Mouse (Mus musculus): ENCODE data around the gene 1700028K03Rik. TPM values are rescaled to one million over a fixed set of nuclear protein-coding genes. Genes with fewer than 3 reads are reported as not detected.

1700028K03Rik gene
- polyA plus RNA-seq (2015; fragmentation: Nextera tagmentation; extraction: Ambion mirVana) = 0.29 and 0.36 TPM in 2 replicates

DNA sequence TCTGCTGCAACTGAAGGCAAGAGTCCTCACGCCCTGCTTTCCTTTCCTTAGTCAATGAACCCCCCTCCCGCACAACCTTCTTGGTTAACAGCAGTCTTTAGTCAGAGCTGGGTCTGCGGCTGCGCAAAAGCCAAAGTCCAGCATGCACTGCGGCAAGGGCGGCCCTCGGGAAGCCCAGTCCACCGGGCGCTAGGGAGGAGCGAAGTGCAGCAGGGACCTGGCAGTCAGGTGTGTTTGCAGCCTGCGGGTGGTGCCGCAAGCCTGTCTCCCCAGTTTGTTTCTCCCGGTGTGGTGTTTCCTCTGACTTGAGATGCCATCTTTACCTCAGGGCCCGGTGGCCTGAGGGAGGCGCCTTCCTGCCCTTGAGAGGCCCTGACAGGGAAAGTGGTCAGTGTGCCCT lies at the start of gene 1700028K03Rik:
Gene 1700028K03Rik, plus strand, starts transcription at position 129 of the 400 bp plus-strand sequence.
- WGBS = 76% methylated on average over 15 of the region's 15 CpGs
- ATAC-seq (ENCODE audit: low FRiP score) = no peak
- Histone ChIP-seq H3K27ac (replicated peaks) (no peak within 1 kb of the TSS), H3K9me3 (replicated peaks) (no peaks in the 10 kb centered on the region), H3K27me3 (replicated peaks) (no peaks in the 10 kb centered on the region), H3K4me3 (replicated peaks) (no peak within 1 kb of the TSS), H3K4me1 (no peaks in the 10 kb centered on the region), H3K36me3 (no peaks in the 10 kb centered on the region), H3K9ac (replicated peaks) (no peak within 1 kb of the TSS), H3K4me2 (no peak within 1 kb of the TSS)

DNA sequence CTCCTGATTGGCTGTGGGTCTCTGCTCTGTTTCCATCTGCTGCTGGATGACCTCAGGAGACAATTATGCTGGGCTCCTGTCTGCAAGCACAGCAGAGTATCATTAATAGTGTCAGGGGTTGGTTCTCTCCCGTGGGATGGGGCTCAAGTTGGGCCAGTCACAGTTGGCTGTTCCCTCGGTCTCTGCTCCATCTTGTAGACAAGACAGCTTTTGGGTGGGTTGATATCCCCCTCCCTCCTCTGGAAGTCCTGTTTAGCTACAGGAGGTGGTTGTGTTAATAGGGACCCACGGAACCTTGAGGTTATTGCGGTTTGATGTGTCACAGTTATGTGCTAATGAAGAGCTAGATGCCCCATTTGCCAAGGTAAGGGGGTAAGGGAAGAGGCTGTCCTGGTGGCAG lies 45.5 kb upstream of the 1700028K03Rik start:
- no peak overlapping the region for H3K27ac ChIP-seq (replicated peaks)
- H3K4me3 ChIP-seq (replicated peaks) = no peak overlapping the region
- no peaks in the 10 kb centered on the region for H3K27me3 ChIP-seq (replicated peaks)
- no peak overlapping the region for H3K4me2 ChIP-seq
- no peaks in the 10 kb centered on the region for H3K9me3 ChIP-seq (replicated peaks)
- 84% methylated on average over 4 of the region's 4 CpGs for WGBS
- no peak overlapping the region for H3K9ac ChIP-seq (replicated peaks)
- no peaks in the 10 kb centered on the region for H3K4me1 ChIP-seq
- no peaks in the 10 kb centered on the region for H3K36me3 ChIP-seq
- no peak for ATAC-seq (ENCODE audit: low FRiP score)

DNA sequence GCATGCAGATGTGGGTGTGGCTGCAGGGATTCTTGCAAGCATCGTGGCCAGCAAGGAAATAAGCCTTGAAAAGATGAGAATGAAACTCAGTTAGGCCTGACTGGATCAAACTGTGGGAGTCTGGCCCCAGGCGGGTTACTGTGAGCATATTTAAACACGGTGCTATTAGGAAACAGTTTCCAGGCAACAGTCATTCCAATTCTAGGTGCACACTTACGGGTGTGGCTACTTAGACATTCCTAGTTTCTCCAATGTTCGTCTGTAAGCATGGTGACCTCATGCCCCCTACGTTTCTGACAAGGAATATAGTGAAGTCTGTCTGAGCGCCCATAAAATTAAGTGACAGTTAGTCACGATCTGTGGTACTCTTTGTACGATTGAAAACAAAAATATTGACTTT lies 43.5 kb upstream of the 1700028K03Rik start:
- Histone ChIP-seq H3K4me3 (replicated peaks) (no peak overlapping the region), H3K27me3 (replicated peaks) (no peaks in the 10 kb centered on the region), H3K9ac (replicated peaks) (no peak overlapping the region), H3K36me3 (no peaks in the 10 kb centered on the region), H3K4me2 (no peak overlapping the region), H3K4me1 (no peaks in the 10 kb centered on the region), H3K27ac (replicated peaks) (no peak overlapping the region), H3K9me3 (replicated peaks) (no peaks in the 10 kb centered on the region)
- WGBS = 82% methylated on average over 9 of the region's 9 CpGs
- ATAC-seq (ENCODE audit: low FRiP score) = no peak

DNA sequence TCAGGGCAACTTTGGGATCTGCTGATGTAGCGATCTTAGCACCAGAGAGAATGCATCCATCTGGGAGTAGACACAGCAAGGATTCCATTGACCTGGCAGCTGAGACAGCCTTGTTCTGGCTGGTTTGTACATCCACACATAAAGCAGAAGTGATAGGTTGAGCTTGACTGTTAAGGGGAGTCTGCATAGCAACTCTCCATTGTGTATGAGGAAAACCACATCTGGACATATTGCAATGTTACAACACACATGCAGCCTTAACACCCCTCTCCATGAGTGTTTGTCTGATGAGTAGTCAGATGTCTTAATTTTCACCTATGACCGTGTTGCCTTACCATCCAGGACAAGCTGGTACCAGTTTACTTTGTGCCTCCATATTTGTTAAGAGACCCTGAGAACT lies 42.0 kb upstream of the 1700028K03Rik start:
- Histone ChIP-seq H3K36me3 (no peaks in the 10 kb centered on the region), H3K4me2 (no peak overlapping the region), H3K27ac (replicated peaks) (no peak overlapping the region), H3K9ac (replicated peaks) (no peak overlapping the region), H3K27me3 (replicated peaks) (no peaks in the 10 kb centered on the region), H3K4me1 (no peaks in the 10 kb centered on the region), H3K4me3 (replicated peaks) (no peak overlapping the region), H3K9me3 (replicated peaks) (no peaks in the 10 kb centered on the region)
- no peak for ATAC-seq (ENCODE audit: low FRiP score)
- 92% methylated on average over 2 of the region's 2 CpGs for WGBS

DNA sequence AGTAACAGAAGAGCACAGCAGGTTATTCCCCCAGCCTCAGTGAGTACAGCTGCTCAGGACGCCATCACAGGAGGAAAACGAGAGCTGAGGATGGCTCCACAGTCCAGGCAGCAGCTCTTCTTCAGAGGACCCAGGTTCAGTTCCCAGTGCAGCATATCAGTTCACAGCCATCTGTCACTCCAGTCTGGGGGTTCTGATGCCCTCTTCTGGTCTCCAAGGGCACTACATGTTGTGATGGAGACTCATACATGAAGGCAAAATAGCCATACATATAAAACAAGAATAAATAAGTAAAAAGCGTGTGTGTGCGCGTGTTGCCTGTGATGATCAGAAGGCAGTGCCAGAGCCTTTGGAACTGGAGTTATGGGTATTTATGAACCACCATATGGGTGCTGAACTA lies 39.8 kb upstream of the 1700028K03Rik start:
- H3K4me2 ChIP-seq = no peak overlapping the region
- H3K4me1 ChIP-seq = peaks cover 9% of the 10 kb centered on the region
- no peaks in the 10 kb centered on the region for H3K27me3 ChIP-seq (replicated peaks)
- H3K9me3 ChIP-seq (replicated peaks) = no peaks in the 10 kb centered on the region
- H3K36me3 ChIP-seq = no peaks in the 10 kb centered on the region
- no peak overlapping the region for H3K4me3 ChIP-seq (replicated peaks)
- ATAC-seq (ENCODE audit: low FRiP score) = no peak
- WGBS = 97% methylated on average over 5 of the region's 5 CpGs
- H3K27ac ChIP-seq (replicated peaks) = no peak overlapping the region
- no peak overlapping the region for H3K9ac ChIP-seq (replicated peaks)

DNA sequence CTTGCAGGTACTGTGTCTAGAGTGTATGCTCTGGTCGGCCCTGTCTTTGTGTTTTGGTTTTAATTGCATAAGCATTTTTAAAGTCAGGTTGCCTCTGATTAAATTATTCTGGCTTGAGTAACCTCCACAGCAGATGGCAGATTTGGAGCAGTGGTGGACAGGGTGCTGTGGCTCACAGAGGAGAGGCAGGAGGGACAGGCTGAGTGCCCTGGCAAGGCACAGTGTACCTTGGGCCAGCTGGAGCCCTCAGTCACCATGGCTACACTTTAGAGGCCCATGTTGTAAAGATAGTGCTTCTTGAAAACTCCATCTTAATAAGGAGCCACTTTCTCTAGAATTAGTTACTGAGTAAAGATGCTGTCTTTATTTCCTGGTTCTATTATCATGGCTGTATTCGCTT lies 38.5 kb upstream of the 1700028K03Rik start:
- H3K4me3 ChIP-seq (replicated peaks) = no peak overlapping the region
- H3K9ac ChIP-seq (replicated peaks) = no peak overlapping the region
- no peaks in the 10 kb centered on the region for H3K9me3 ChIP-seq (replicated peaks)
- peaks cover 9% of the 10 kb centered on the region for H3K4me1 ChIP-seq
- WGBS = 89% methylated on average over 2 of the region's 2 CpGs
- no peaks in the 10 kb centered on the region for H3K27me3 ChIP-seq (replicated peaks)
- H3K4me2 ChIP-seq = no peak overlapping the region
- no peak for ATAC-seq (ENCODE audit: low FRiP score)
- no peak overlapping the region for H3K27ac ChIP-seq (replicated peaks)
- no peaks in the 10 kb centered on the region for H3K36me3 ChIP-seq

DNA sequence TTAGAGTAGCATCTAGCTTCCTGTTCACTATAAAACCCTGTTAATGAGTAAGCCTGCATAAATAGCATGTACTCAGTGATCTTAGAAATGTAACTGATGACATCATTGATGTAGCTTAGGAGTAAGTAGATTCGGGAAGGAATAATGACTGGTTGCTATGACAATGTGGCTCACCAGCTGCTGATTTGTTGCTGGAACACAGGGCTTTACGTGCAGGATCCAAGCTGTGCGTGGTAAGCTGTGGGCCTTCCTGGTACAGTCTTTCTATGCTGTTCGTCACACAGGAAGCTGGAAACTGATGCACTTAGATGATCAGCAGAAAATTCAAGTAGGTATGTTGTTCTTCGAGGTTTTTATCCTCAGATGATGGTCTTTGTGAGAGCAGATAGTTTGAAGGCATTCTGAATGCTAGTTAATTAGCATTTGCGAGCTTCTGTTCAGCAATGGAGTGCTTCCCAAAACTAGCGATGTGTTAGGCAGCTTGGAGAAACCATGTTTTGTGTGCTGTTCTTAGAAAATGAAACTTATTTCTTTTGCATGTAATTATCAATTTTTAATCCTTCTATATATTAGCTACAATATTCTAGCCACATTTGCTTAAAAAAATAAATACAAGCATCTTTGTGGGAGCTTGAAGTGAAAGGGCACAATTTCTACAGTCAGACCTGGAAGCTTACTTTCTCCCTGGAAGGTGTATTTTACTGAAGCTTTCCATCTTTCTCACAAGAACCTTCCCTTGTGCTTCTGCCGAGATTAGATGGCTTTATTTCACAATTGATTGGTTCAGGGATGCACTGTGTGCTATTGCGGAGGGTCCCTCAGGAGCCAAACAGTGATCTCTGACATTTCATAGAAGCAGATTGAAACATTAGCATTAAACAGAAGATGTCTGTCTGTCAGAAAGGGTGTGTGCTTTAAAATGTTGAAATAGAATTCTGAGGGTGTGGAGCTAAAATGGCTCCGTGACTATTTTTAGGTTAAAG lies 36.7 kb upstream of the 1700028K03Rik start:
- Histone ChIP-seq H3K4me1 (peaks cover 9% of the 10 kb centered on the region), H3K27ac (replicated peaks) (peak overlapping the region; percentile 80), H3K4me3 (replicated peaks) (peak overlapping the region; percentile 39), H3K4me2 (peak overlapping the region; percentile 56), H3K27me3 (replicated peaks) (no peaks in the 10 kb centered on the region), H3K36me3 (no peaks in the 10 kb centered on the region), H3K9me3 (replicated peaks) (no peaks in the 10 kb centered on the region), H3K9ac (replicated peaks) (peak overlapping the region; percentile 34; the same call in 1 of the 2 replicates)
- ATAC-seq (ENCODE audit: low FRiP score) = peak; percentile 94
- WGBS = 29% methylated on average over 10 of the region's 10 CpGs

DNA sequence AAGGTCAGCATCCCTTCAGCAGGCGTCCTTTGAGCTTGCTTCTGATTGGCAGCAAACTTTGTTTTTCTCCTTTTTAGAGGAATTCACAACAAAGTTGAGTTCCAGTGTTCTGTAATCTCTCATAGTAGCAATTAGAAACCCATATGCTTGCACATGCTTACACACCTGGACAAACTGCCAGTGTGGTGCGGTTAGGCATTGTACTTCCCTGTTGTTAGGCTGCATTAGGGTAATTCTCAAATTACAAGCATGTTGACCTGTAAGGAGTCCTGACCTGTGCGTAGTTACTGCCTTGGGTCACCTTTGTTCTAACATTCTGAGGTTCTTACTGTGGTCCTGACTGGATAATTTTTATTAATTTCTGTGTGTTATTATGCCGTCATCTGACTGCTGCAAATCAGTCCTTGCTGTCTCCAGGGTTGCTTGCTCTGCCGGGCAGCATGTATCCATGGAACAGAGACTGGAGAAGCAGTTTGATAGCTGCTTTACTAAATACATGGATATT lies 35.7 kb upstream of the 1700028K03Rik start:
- WGBS = 55% methylated on average over 5 of the region's 5 CpGs
- H3K27ac ChIP-seq (replicated peaks) = 0 out of 2 replicates have a peak overlapping the region, but pooled peaks have one; percentile 80
- ATAC-seq (ENCODE audit: low FRiP score) = no peak
- no peaks in the 10 kb centered on the region for H3K27me3 ChIP-seq (replicated peaks)
- peak overlapping the region; percentile 39 for H3K4me3 ChIP-seq (replicated peaks)
- peak overlapping the region; percentile 56 for H3K4me2 ChIP-seq
- peaks cover 9% of the 10 kb centered on the region for H3K4me1 ChIP-seq
- H3K9ac ChIP-seq (replicated peaks) = no peak overlapping the region; the same call in 1 of the 2 replicates
- H3K36me3 ChIP-seq = peaks cover 5% of the 10 kb centered on the region; the same call in 1 of the 2 replicates
- no peaks in the 10 kb centered on the region for H3K9me3 ChIP-seq (replicated peaks)

DNA sequence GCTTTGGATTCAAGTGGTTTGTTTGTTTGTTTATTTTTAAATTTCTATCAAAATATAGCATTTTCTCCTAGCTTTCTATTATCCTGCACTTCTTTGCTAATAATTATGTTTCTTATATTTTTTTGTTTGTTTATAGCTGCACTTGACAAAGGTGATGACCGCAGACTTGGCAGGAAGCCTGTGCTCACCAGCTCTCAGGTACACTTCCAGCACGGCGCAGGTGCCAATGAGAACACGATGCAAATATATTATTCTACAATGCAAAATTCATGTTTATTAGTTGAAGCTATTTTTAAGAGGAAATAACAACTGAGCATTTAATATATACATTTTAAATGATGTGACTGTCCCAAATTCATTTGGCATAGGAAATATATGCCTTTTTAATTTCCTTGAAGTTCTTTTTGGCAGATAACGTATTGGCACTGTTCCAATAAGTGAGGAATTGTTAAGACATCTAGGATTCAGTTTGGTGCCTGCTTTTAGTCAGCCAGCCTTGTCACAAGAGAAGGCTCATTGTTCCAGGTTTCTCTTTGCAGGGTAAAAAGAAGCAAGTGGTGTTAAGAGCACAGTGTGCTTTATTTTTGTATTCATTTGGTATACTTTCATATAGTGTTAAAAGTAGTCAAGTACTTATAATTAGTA lies 34.5 kb upstream of the 1700028K03Rik start:
- Histone ChIP-seq H3K9me3 (replicated peaks) (no peaks in the 10 kb centered on the region), H3K4me2 (no peak overlapping the region), H3K4me3 (replicated peaks) (no peak overlapping the region), H3K9ac (replicated peaks) (no peak overlapping the region), H3K36me3 (peaks cover 13% of the 10 kb centered on the region), H3K27me3 (replicated peaks) (no peaks in the 10 kb centered on the region), H3K27ac (replicated peaks) (no peak overlapping the region), H3K4me1 (peaks cover 9% of the 10 kb centered on the region)
- ATAC-seq (ENCODE audit: low FRiP score) = no peak
- WGBS = 78% methylated on average over 5 of the region's 5 CpGs

DNA sequence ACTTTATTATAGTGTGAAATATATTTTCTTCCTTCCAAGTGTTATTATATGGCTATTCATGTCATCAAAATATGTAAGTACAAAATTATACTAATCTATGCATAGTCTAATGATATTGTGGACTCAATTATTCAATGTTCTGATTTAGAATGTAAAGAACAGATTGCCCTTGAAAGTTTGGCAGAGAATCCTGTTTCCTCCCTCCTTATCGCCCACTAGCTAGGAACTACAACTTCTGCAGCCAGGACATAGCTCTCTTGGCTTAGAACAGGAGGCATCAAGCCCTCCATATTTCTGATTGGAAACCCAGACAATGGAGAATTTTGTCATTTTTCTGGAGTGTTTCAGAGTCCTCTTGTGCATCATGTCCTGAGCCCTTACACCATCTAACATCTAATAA lies 33.8 kb upstream of the 1700028K03Rik start:
- H3K4me3 ChIP-seq (replicated peaks) = no peak overlapping the region
- H3K36me3 ChIP-seq = peaks cover 20% of the 10 kb centered on the region
- H3K27me3 ChIP-seq (replicated peaks) = no peaks in the 10 kb centered on the region
- H3K4me1 ChIP-seq = peaks cover 9% of the 10 kb centered on the region
- no peak overlapping the region for H3K27ac ChIP-seq (replicated peaks)
- WGBS = 80% methylated on average over 1 of the region's 1 CpGs
- ATAC-seq (ENCODE audit: low FRiP score) = no peak
- no peak overlapping the region for H3K9ac ChIP-seq (replicated peaks)
- no peaks in the 10 kb centered on the region for H3K9me3 ChIP-seq (replicated peaks)
- no peak overlapping the region for H3K4me2 ChIP-seq

DNA sequence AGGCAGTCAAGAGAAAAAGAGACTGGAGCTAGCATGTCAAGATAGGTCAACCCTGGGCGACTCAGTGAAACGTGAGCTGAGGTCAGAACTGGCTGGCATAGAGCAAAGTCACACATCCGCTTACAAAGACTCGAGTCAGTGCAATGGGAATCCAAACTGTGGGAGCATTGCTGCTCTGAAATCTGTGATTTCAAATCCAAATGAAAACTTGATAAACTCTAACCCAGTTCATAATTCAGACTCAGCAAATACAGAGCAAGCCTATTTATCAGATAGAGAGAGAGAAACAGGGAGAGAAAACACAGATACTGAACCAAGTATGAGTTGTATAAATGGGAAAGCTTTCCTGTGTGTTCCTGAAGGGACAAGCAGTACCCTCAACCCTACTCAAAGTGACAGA lies 27.2 kb upstream of the 1700028K03Rik start, which contains the start of gene Gm42669:
Gene Gm42669, plus strand, starts transcription at position 301 of the 400 bp plus-strand sequence.
- Histone ChIP-seq H3K9ac (replicated peaks) (no peak within 1 kb of the TSS), H3K36me3 (peaks cover 40% of the 10 kb centered on the region)
- no peak for ATAC-seq (ENCODE audit: low FRiP score)

More for the DNA sequence above, 27.2 kb upstream of the 1700028K03Rik start, which contains the start of gene Gm42669:
- Histone ChIP-seq H3K9me3 (replicated peaks) (no peaks in the 10 kb centered on the region), H3K4me3 (replicated peaks) (no peak within 1 kb of the TSS), H3K4me1 (no peaks in the 10 kb centered on the region), H3K27ac (replicated peaks) (no peak within 1 kb of the TSS), H3K4me2 (no peak within 1 kb of the TSS), H3K27me3 (replicated peaks) (no peaks in the 10 kb centered on the region)
- 88% methylated on average over 4 of the region's 4 CpGs for WGBS

Measured in neural tube, embryonic 15.5 days (tissue).